Mouse (Mus musculus) ovary, postnatal 36 days (tissue): ENCODE results near the gene Lmod3.
"Not testable (repeated sequence)": the region's sequence is repeated elsewhere in the genome, so short reads cannot be mapped to it uniquely, and the experiment has no call there.

Experiments used
- DNase-seq: peaks from one replicate; pipeline ENCODE4 v3.0.0; 2022; ENCODE audit warnings: low spot score, mixed read lengths

Lmod3 gene

DNA sequence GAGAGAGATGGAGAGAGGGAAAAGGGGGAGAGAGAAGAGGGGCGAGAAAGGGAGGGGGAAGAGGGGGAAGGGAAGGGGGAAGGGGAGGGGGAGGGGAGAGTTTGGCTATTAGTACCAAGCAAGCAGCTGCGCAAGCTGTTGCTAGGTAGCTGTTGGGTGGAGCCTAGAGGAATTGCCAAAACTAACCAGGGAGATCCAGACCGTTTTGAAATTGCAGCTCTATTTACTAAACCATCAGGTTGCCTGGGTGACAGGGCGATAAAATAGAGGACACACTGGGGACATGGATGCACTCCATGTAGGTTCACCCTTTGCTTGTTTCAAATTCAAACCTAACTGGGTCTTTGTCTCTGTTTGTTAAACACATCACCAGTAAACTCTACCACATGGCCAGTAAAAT, 23.8 kb upstream of the Lmod3 start:
- DNase-seq, result no peak

DNA sequence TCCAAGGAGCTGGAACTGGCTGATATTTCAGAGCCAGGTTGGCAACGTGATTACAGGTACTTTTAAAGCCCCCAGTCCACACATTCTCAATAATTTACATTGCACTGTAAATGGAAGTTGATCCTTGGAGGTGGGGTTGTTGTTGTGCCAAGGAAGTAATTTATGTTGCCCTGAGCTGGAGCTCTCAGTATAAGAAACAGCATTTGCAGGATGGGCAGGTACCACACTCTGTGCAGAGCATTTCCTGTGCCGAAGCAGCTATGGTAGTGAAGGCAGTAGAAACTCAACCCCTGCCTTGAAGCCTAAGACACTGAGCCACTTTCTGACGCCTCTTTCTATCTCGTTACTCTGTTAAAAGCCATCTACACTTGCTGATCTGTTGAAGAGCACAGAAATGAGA, 23.2 kb upstream of the Lmod3 start:
- DNase-seq, result no peak

- DNase-seq, result no peak
These were observed 21.2 kb upstream of the Lmod3 start for GRCm38 (mm10) chr6:97273777-97274176.

- no peak for DNase-seq
These were observed 20.6 kb upstream of the Lmod3 start for GRCm38 (mm10) chr6:97273058-97273710.

DNA sequence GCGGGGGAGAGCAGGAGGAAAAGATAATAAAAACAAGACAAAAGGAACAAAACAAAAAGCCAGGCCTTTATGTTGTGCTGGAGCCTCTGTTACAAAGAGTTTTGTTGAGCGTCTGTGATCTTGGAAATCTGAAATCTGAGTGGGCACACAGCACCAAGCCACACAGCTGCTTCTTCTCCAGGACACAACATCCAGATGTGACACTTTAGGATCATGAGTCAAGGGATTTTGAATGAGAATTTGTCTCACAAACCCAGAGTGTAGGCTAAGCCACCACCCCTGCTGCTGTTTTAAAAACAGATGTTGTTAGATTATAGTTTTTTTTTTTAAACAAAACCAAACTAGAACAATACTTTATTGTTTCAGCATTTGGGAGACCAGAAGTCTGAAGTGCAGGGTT, 19.8 kb upstream of the Lmod3 start:
- no peak for DNase-seq

GRCm38 (mm10) chr6:97269596-97269995, 17.0 kb upstream of the Lmod3 start:
- DNase-seq, result no peak

GRCm38 (mm10) chr6:97267132-97267531, 14.6 kb upstream of the Lmod3 start:
- DNase-seq, result no peak

- DNase-seq, result no peak
These were observed 14.1 kb upstream of the Lmod3 start for GRCm38 (mm10) chr6:97266661-97267060.

- no peak for DNase-seq
These were observed 13.1 kb upstream of the Lmod3 start for GRCm38 (mm10) chr6:97265705-97266104.

DNA sequence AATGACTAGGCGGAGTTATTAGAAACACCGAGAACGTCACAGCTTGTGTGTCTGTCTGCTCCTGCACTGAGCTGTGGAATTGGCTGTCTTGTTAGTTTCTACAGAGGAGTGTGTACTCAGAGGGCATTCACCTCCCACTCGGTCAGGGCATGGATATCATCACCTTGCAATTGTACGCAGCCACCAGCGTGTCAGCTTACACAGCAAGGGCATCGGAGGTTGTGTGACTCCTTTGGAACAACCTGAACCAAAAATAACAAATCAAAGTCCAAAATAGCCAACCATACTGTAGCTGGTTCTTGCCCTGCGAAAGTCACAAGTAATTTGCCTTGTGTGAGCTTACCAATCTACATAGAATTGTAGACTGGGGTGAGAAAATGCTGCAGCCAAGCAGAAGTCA, 12.7 kb upstream of the Lmod3 start:
- no peak for DNase-seq

DNA sequence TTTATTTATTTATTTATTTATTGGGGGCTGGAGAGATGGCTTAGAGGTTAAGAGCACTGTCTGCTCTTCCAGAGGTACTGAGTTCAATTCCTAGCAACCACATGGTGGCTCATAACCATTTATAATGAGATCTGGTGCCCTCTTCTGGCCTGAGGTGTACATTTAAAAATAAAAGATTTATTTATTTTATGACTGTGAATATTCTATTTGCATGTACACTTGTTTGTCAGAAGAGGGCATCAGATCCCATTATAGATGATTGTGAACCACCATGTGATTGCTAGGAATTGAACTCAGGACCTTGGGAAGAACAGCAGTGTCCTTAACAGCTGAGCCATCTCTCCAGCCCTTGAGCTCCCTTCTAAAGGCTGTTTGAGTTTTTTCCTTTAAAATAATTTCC, 11.2 kb upstream of the Lmod3 start:
- DNase-seq, result not testable (repeated sequence)

DNA sequence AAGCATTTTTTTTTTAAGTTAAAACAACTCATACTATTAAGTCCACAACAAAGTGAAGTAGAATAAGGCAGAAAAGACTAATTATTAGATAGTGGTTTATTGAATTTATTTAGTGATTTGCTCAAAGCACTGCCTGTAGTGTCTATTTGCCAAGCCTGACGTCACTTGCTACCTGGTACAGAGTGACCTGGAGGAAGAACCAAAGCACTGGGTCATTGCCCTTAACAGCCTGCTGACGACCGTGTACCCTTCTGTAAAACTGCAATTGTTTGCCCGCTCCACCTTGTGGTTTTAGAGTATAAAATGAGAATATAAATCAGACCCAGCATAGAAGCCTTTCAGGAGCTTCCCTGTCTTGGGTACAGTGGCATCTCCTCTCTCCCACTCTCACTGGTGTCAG, 9.7 kb upstream of the Lmod3 start:
- no peak for DNase-seq

- not testable (repeated sequence) for DNase-seq
These were observed 7.4 kb upstream of the Lmod3 start for GRCm38 (mm10) chr6:97259926-97260325.

DNA sequence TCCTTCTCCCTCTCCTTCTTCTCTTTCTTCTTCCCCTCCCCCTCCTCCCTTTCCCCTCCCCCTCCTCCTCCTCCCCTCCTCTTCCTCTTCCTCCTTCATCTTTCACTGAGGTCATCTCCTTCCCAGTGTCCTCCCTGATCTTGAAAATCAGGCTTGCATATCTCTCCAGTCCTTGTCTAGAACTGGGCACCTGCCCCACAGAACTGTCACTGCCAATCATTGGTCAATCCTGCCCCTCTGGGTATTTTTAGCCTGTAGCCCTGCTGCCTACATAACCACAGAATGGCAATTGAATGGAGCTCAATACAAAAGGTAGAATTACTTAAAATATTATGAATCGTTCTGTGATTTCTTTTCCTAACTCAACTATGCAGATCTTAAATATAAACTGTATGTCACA, 5.9 kb upstream of the Lmod3 start:
- DNase-seq, result no peak

GRCm38 (mm10) chr6:97252086-97252485, 473 bp downstream of the Lmod3 start:
- DNase-seq, result no peak

DNA sequence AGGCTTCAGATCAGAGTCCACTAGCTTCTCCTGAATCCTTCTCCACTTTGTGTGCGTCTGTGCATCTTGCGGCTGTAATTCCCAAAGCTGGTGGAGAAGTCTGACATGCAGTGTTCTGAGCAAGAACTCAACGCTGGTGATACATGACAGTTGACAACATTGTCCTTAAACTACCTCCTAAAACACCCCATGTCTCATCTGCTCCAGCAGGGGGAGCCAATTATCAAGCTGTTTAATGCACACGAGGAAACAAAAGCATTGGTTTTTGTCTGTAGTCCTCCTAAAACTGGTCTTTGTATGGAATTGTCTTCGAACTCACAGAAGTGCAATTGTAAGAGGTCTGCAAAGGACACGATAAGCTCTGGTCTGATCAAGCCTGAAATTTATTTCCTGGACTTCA, 1.6 kb downstream of the Lmod3 start:
- DNase-seq, result peak; percentile 29

DNA sequence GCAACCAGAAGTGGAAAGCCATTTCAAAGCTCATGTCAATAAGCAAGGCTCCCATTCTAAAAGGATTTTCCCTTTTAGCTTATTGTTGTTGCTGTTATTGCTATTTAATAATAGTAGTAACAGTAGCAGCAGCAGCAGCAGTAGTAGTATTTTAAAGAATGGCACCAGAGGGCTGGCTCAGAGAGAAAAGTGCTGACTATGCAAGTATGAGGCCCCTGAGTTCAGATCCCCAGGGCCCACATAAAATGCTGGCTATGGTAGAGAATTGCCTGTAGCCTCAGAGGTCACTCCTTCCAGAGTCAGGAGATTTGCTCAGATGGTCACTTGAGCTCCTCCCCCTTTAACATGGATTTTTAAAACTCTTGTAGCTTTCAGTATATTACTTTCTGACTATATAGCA, 7.4 kb downstream of the Lmod3 start:
- no peak for DNase-seq

- DNase-seq, result no peak
These were observed 10.0 kb downstream of the Lmod3 start for GRCm38 (mm10) chr6:97242522-97242921.

DNA sequence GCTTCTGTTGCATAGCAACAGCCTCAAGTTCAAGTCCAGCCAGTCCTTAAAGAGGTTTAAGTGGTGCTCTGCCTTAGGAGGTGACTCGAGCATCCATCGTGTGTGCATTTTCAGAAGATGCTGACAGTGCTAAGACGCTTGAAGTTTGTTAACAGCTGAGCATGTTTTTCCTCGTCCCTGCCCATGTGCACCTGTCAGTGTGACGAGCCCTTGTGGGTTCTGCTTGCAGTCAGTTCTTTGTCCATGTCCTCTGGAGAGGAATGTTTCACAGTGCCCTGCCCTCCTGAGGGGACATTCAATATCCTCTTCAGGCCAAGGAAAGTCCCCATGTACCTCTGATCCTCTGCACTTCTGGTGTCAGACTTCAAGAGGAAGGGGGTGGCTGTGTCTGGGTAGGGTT, 12.5 kb downstream of the Lmod3 start:
- no peak for DNase-seq

DNA sequence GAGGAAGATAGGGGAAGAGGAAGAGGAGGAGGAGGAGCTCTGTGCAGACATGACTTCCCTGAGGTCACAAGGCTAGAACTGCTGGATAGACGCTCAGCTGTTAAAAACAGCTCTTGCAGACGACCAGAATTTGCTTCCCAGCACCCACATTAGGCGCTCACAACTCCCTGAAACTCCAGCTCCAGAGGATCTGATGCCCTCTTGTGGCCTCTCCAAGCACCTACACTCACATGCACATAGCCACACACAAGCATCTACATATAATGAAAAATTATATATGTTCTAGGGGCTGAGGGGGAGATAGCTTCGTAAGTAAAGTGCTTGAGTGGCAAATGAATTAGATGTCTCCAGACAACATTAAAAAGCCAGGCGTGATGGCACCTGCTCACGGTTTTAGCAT, 13.2 kb downstream of the Lmod3 start:
- DNase-seq, result no peak

DNA sequence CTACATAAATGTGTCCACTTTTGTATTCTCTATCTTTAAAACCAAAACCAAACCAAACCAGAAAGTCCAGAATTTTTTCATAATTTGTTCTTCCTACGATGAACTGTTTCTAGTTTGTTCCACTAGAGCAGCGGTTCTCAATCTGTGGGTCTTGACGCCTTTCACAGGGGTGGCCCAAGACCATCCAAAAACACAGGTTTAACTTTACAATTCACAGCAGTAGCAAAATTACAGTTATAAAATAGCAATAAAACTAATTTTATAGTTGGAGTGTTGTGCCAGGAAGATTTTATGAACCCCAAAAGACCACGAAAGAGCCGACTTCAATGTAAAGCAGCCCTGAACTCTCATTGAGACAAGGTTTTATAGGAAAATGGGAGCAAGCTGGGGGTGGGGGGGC, 16.5 kb downstream of the Lmod3 start:
- DNase-seq, result no peak

DNA sequence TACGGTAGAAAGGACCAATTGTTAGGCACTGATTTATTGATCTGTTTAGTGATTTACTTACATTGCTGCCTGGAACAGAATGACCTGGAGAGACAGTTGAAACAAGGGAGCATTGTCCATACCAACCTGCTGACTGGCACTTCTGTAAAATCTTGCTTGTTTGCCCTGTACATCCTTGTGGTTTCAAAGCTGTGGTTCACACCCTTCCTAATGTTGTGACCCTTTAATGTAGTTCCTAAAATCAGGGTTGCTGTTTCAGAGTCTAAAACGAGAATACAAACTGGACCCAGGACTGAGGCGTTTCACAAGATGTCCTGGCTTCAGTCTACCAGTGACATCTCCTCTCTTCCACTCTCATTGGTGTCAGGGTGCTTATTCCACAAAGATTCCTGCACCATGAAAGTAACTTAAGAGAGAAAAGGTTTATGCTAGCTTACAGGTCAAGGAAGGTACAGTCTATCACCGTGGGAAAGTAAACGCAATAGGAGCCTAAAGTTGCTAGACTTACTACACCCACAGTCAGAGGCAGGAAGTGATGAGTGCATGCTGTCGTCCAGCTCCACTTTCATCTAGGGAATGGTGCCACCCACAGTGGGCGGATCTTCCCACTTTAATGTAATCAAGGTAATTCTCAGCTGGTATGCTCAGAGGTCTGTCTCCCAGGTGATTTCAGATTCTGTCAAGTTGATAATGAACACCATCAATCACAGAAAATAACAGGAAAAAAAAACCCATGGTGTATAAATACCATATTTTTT, 17.5 kb downstream of the Lmod3 start:
- DNase-seq, result no peak

DNA sequence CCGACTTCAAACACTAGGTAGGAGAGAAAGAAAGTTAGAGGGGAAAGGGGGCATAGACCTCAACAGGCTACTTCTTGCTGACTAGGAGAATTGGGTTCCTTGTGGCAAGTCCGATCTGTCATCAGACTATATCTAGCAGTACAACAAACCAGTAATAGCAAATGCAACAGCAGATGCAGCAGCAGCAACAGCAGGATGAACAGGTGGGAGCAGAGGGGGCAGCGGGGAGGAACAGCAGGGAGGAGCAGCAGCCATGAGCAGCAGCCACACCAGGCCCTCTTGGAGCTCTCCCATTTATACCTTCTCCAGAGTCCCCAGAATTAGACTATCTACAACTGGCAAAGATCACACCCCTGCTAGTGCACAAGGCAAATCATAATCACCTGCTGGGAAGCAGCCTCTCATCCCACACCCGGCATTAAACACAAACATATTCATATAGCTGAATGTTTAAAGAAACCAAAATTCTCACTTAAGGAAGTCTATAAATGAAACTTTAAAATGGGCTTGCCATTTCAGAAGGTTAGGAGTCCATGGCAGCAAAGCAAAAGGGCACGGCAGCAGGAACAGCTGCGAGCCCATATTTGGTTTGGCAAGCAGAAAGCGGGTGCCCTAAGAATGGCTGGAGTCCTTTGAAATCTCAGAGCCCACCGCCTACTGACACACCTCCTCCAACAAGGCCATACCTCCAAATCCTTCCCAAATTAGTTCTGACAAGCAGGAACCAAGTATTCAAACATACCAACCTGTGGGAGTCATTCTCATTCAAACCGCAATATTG, 25.3 kb downstream of the Lmod3 start:
- no peak for DNase-seq
